Mouse (Mus musculus): ENCODE measurements around the gene Tmem175. TPM values are rescaled to one million over a fixed set of nuclear protein-coding genes. Genes with fewer than 3 reads are reported as not detected.

The Tmem175 gene
- total and polyA plus RNA-seq, 2 experiments from 2014 or later, result 34.2 to 37.6 TPM

DNA sequence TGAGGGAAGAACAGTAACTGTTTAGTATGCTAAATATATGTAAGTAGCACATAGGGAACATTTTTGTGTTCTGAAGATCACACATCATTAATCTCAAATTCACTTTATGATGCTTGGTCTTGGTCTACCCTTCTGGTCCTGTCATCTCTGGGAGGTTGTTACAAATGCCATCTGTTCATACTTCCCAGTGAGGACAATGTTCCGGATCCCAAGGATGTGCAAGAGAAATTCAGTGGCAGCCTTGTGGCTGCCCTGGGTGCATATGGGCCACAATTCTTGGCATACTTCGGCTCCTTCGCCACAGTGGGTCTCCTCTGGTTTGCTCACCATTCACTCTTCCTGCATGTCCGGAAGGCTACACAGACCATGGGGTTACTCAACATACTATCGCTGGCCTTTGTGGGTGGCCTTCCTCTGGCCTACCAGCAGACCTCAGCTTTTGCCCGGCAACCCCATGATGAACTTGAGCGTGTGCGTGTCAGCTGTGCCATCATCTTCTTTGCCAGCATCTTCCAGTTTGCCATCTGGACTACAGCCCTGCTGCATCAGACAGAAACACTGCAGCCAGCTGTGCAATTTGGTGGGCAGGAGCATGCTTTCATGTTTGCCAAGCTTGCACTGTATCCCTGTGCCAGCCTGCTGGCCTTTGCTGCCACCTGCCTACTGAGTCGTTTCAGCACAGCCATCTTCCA, 16.2 kb downstream of the Tmem175 start:
- no peaks in the 10 kb centered on the region for H3K27me3 ChIP-seq (ENCODE audit: insufficient read depth, low read length)
- peaks cover 46% of the 10 kb centered on the region for H3K36me3 ChIP-seq (ENCODE audit: insufficient read depth, low read length)
- H3K9me3 ChIP-seq (ENCODE audit: low read length), result no peaks in the 10 kb centered on the region
- H3K4me2 ChIP-seq (ENCODE audit: low read depth, low read length, poor library complexity, severe bottlenecking), result no peak overlapping the region
- no peak overlapping the region for H3K4me3 ChIP-seq (ENCODE audit: low read depth, low read length)
- H3K9ac ChIP-seq (replicated peaks; ENCODE audit: low read length, poor library complexity, severe bottlenecking), result no peak overlapping the region
- WGBS, result 92% methylated on average over 9 of the region's 9 CpGs
- H3K27ac ChIP-seq (ENCODE audit: low read depth, low read length), result 0 out of 2 replicates have a peak overlapping the region, but pooled peaks have one; percentile 26
- peak; percentile 42; the same call in 1 of the 2 replicates for ATAC-seq (ENCODE audit: low FRiP score)
- peak; percentile 38 for TF ChIP-seq CTCF (IDR thresholded peaks at IDR 0.05)
- peak; percentile 77 for DNase-seq (ENCODE audit: low spot score)
- no peaks in the 10 kb centered on the region for H3K4me1 ChIP-seq (ENCODE audit: insufficient read depth, low read length)

DNA sequence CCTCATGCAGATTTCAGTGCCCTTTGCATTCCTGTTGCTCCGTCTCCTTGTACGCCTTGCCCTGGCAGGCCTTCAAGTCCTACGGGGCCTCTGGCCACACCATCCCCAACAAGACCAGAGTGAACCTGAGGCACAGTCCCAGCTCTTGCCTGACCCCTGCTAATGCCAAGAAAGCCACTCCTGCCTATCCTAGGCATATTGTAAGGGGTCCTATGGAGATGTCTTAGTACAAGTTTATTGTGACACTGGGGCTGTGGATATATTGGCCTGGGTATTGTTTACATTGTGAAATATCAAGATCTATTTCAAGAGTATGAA, 16.7 kb downstream of the Tmem175 start:
- Histone ChIP-seq H3K27ac (ENCODE audit: low read depth, low read length) (no peak overlapping the region), H3K4me3 (ENCODE audit: low read depth, low read length) (no peak overlapping the region), H3K9me3 (ENCODE audit: low read length) (no peaks in the 10 kb centered on the region), H3K27me3 (ENCODE audit: insufficient read depth, low read length) (no peaks in the 10 kb centered on the region), H3K36me3 (ENCODE audit: insufficient read depth, low read length) (peaks cover 48% of the 10 kb centered on the region), H3K4me2 (ENCODE audit: low read depth, low read length, poor library complexity, severe bottlenecking) (no peak overlapping the region), H3K4me1 (ENCODE audit: insufficient read depth, low read length) (no peaks in the 10 kb centered on the region), H3K9ac (replicated peaks; ENCODE audit: low read length, poor library complexity, severe bottlenecking) (no peak overlapping the region)
- 92% methylated on average over 3 of the region's 3 CpGs for WGBS
- TF ChIP-seq CTCF (IDR thresholded peaks at IDR 0.05), result no peak
- ATAC-seq (ENCODE audit: low FRiP score) (no peak), DNase-seq (ENCODE audit: low spot score) (no peak)

DNA sequence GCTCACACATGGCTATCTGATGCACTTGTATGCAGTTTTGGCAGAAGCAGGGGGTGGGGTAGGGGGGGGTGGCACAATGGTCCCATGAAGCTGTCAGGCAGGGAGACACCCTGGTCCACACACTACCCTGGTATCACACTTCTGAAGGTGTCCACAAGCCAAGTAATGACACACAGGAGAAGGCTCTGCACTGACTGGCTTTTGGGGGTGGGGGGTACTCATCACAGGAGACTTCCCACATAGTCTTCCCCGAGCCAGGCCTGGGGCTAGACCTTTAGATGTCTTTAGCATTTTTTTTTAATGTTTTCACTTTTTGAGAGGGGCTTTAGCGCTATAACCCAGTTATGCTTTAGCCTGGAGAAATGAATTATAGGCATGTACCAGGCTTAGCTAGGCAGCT, 17.7 kb downstream of the Tmem175 start:
- peaks cover 48% of the 10 kb centered on the region for H3K36me3 ChIP-seq (ENCODE audit: insufficient read depth, low read length)

DNA sequence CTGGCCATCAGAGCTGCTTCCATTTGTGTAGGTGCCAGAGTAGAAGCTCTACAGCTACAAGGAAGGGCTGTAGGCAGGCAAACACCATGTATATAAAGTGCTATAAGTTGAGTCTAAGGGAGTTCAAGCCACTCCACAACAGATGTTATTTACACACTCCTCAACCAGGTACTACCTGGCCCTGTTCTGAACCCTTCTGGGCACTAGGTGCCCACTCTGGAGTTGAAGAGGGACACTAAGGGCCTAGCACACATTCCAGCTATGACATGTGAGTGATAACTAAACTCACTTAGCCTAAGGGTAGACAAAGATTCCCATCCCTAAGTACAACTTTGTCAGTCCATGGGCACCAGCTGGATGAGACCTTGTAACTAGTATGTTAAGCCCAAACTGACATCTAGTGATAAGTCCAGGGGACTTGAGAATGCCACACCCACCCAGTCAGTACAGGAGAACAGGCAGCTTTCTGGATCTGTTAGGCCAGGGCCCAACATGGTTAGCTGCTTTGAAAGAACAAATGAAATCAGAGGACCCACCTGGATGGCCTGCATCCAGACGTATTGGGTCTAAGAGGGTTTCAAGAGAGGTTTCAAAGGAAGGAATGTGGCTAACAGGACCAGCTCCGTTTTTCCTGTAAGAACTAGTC, 18.4 kb downstream of the Tmem175 start:
- no peaks in the 10 kb centered on the region for H3K27me3 ChIP-seq (ENCODE audit: insufficient read depth, low read length)
- no peak overlapping the region for H3K4me3 ChIP-seq (ENCODE audit: low read depth, low read length)
- no peaks in the 10 kb centered on the region for H3K9me3 ChIP-seq (ENCODE audit: low read length)
- no peak overlapping the region for H3K4me2 ChIP-seq (ENCODE audit: low read depth, low read length, poor library complexity, severe bottlenecking)
- TF ChIP-seq CTCF (IDR thresholded peaks at IDR 0.05), result no peak
- WGBS, result 96% methylated on average over 2 of the region's 2 CpGs
- H3K4me1 ChIP-seq (ENCODE audit: insufficient read depth, low read length), result no peaks in the 10 kb centered on the region
- no peak for DNase-seq (ENCODE audit: low spot score)
- H3K27ac ChIP-seq (ENCODE audit: low read depth, low read length), result no peak overlapping the region
- no peak for ATAC-seq (ENCODE audit: low FRiP score)
- peaks cover 48% of the 10 kb centered on the region for H3K36me3 ChIP-seq (ENCODE audit: insufficient read depth, low read length)
- H3K9ac ChIP-seq (replicated peaks; ENCODE audit: low read length, poor library complexity, severe bottlenecking), result no peak overlapping the region

More for the DNA sequence above, 17.7 kb downstream of the Tmem175 start:
- ATAC-seq (ENCODE audit: low FRiP score), result no peak
- H3K4me2 ChIP-seq (ENCODE audit: low read depth, low read length, poor library complexity, severe bottlenecking), result no peak overlapping the region
- H3K4me1 ChIP-seq (ENCODE audit: insufficient read depth, low read length), result no peaks in the 10 kb centered on the region
- TF ChIP-seq CTCF (IDR thresholded peaks at IDR 0.05), result no peak
- no peak for DNase-seq (ENCODE audit: low spot score)
- no peak overlapping the region for H3K4me3 ChIP-seq (ENCODE audit: low read depth, low read length)
- H3K27me3 ChIP-seq (ENCODE audit: insufficient read depth, low read length), result no peaks in the 10 kb centered on the region
- H3K9ac ChIP-seq (replicated peaks; ENCODE audit: low read length, poor library complexity, severe bottlenecking), result no peak overlapping the region
- no peak overlapping the region for H3K27ac ChIP-seq (ENCODE audit: low read depth, low read length)
- H3K9me3 ChIP-seq (ENCODE audit: low read length), result no peaks in the 10 kb centered on the region
- 81% methylated on average over 2 of the region's 2 CpGs for WGBS

DNA sequence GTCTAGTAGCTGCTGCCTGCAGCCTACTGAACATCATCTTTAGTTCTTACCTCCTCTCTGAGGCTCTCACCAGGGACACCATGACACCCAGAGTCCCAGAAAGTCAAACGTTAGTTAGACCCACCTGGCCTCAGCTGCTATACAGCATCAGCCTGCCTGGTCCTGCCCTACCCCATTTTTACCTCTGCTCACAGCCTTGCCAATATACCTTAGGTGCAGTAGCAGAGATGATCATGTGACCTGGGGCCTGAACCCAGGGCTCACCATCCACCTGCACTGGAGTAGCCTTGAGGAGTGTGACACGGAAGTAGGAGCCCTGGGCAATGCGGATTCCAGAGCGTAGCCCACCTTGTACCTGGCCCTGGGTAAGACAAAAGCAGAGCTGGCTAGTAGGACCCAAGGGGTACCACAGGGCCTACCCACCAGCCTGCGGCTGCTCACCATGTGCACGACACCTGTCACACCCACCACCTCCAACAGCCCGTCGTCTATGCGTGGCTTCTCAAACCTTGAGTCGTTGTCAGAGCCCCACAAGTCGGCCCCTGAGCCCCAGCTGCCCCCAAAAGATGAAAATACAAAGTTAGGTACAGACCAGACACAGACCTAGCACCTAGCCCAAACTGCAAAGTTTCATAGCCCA, 19.5 kb downstream of the Tmem175 start:
- no peak for TF ChIP-seq CTCF (IDR thresholded peaks at IDR 0.05)
- H3K4me1 ChIP-seq (ENCODE audit: insufficient read depth, low read length), result no peaks in the 10 kb centered on the region
- 93% methylated on average over 11 of the region's 11 CpGs for WGBS
- no peak overlapping the region for H3K4me3 ChIP-seq (ENCODE audit: low read depth, low read length)
- no peak overlapping the region for H3K9ac ChIP-seq (replicated peaks; ENCODE audit: low read length, poor library complexity, severe bottlenecking)
- H3K27me3 ChIP-seq (ENCODE audit: insufficient read depth, low read length), result no peaks in the 10 kb centered on the region
- no peak overlapping the region for H3K27ac ChIP-seq (ENCODE audit: low read depth, low read length)
- H3K4me2 ChIP-seq (ENCODE audit: low read depth, low read length, poor library complexity, severe bottlenecking), result no peak overlapping the region
- DNase-seq (ENCODE audit: low spot score), result no peak
- peaks cover 57% of the 10 kb centered on the region for H3K36me3 ChIP-seq (ENCODE audit: insufficient read depth, low read length)
- H3K9me3 ChIP-seq (ENCODE audit: low read length), result no peaks in the 10 kb centered on the region
- ATAC-seq (ENCODE audit: low FRiP score), result no peak

DNA sequence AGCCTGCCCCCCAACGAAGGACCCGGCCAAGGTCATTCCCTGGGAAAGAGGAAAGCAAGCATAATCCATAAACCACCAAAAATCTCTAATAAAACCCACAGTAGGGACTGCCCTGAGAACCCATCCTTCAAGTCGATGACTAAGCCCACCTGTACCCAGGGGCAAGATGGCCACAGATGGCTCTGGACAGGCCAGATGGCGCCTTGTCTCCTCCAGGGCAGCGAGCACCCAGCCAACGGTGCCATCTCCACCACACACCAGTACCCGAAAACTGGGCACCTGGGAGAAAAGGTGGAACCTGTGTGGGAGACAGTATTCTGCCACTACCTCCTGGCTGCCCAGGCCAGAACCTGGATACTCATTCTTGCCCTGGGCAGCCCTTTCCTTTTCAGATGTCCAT, 20.8 kb downstream of the Tmem175 start:
- H3K9ac ChIP-seq (replicated peaks; ENCODE audit: low read length, poor library complexity, severe bottlenecking), result no peak overlapping the region
- peaks cover 66% of the 10 kb centered on the region for H3K36me3 ChIP-seq (ENCODE audit: insufficient read depth, low read length)
- 96% methylated on average over 7 of the region's 7 CpGs for WGBS

More for the DNA sequence above, 20.8 kb downstream of the Tmem175 start:
- H3K4me1 ChIP-seq (ENCODE audit: insufficient read depth, low read length), result no peaks in the 10 kb centered on the region
- no peak for ATAC-seq (ENCODE audit: low FRiP score)
- no peaks in the 10 kb centered on the region for H3K27me3 ChIP-seq (ENCODE audit: insufficient read depth, low read length)
- no peak overlapping the region for H3K4me3 ChIP-seq (ENCODE audit: low read depth, low read length)
- no peak for DNase-seq (ENCODE audit: low spot score)
- H3K27ac ChIP-seq (ENCODE audit: low read depth, low read length), result no peak overlapping the region
- H3K9me3 ChIP-seq (ENCODE audit: low read length), result no peaks in the 10 kb centered on the region
- no peak for TF ChIP-seq CTCF (IDR thresholded peaks at IDR 0.05)
- H3K4me2 ChIP-seq (ENCODE audit: low read depth, low read length, poor library complexity, severe bottlenecking), result no peak overlapping the region
